Mouse (Mus musculus): Measurements from ENCODE around the gene Ccdc92b.

Ccdc92b gene

DNA sequence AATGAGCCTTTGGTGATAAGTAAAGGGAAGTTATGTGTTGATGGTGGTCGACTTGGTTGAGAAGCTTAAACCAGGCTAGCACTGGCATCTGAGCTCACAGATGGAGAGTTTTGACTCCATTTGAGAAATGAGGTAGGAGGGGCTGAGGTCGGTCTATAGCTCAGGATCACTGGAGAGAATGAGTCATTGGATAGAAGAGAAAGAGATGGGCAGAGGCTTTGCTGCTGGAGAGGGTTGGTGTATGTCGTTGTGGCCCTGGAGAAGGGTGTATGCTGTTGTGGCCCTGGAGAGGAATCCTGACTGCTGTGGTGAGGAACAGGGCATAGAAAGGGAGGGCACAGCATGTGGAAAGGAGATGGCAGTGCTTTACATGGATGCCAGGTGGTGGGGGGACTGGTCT lies 36.5 kb downstream of the Ccdc92b start:
- no peak for DNase-seq

DNA sequence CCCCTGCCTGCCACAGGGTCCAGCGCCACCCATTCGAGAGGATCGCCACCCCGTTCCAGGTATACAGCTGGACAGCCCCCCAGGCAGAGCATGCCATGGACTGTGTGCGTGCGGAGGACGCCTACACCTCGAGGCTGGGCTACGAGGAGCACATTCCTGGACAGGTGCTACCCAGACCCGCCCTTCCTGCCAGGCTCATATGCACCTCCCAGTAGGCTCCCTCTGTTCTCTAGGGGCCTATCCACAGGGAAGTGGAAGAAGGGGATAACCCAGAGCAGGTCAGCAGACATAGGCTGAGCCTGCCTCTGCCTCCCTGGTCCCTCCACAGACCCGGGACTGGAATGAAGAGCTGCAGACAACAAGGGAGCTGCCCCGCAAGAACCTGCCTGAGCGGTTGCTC lies 40.9 kb downstream of the Ccdc92b start:
- DNase-seq, result no peak

GRCm38 (mm10) chr11:74661641-74662040 lies 42.2 kb downstream of the Ccdc92b start:
- no peak for DNase-seq

DNA sequence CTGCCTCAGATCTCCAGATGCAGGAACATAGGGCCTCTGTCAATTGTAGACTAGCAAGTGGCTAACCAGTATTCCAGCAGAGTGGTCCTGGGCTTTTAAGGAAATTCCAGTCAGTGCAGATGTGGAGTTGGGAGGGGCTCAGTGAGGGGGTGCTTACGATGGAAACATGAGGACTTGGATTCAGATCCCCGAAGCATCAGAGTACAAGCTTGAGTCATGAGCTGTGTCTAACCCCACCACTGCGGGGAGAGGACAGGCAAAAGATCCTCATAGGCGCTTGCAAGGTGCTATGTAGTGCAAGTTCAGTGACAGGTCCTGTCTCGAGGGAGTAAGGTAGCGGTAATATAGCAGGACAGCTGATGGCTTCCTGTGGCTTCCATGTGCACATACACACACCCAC lies 42.8 kb downstream of the Ccdc92b start:
- DNase-seq, result no peak

DNA sequence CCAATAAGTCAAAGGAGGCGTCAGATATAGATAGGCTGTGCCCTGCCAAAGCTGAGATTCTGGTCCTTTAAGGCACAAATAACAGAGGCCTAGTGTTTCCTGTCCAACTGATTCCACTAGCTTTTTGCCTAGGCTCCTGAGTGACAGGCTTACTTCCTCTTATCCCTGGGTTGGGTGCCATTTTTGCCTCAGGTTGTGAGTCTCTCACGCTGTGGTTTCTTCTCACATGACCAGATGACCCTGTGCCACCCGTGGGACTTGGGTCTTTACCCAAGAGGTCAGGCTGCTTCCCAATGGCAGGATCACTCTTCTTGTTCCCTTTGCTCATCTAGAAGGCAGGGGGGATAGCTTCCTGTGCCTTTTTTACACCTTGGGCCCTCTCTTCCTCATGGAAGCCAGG lies 44.9 kb downstream of the Ccdc92b start:
- no peak for DNase-seq

DNA sequence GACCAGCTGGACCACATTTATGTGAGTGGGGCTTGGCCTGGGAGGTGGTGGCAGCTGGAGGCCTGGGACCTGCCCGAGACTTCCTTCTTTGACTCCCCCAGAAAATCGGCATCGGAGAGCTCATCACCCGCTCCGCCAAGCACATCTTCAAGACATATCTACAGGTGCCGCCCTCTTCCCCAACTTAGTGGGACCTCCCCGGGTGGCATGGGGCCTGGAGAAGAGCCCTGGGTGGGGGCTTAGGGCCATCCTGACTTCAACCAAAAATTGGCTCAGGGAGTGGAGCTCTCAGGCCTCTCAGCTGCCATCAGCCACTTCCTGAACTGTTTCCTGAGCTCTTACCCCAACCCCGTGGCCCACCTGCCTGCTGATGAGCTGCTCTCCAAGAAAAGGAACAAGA lies 45.5 kb downstream of the Ccdc92b start:
- DNase-seq, result no peak

DNA sequence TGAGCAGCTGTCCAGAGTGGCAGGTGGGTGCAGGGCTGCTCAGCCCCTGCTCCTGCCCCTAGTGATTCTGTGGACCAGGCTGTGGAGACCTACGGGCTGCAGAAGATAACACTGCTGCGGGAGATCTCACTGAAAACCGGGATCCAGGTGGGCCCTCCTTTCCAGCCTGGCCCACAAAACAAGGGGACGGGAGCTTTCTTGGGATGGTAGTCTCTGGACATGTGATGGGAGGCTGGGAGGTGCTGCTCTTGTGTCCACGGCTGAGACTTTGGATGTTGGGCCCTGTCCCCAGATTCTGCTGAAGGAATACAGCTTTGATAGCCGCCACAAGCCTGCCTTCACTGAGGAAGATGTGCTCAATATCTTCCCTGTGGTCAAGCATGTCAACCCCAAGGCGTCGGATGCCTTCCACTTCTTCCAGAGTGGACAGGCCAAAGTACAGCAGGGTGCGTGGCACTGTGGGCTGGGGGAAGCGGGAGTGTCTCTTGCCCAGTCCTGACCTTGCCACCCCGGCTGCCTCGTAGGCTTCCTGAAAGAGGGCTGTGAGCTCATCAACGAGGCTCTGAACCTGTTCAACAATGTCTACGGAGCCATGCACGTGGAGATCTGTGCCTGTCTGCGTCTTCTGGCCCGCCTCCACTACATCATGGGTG lies 46.4 kb downstream of the Ccdc92b start:
- no peak for DNase-seq

DNA sequence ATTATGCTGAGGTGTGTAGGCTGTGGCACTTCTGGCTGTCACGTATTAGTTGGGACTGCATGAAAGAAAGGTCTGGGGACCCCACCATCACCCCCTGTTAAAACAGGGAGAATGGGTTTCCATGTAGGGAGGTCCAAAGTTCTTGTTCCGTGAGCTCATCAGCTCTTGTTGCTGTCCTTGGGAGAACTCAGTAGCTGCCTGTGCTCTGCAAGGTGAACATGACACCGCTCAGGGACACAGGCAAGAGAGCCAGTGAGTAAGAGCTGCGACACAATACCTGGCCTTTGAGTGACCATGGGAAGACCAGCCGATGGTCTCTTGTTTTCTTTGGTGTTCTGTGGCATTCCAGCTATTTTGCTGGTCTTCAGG lies 46.9 kb downstream of the Ccdc92b start:
- DNase-seq, result no peak

DNA sequence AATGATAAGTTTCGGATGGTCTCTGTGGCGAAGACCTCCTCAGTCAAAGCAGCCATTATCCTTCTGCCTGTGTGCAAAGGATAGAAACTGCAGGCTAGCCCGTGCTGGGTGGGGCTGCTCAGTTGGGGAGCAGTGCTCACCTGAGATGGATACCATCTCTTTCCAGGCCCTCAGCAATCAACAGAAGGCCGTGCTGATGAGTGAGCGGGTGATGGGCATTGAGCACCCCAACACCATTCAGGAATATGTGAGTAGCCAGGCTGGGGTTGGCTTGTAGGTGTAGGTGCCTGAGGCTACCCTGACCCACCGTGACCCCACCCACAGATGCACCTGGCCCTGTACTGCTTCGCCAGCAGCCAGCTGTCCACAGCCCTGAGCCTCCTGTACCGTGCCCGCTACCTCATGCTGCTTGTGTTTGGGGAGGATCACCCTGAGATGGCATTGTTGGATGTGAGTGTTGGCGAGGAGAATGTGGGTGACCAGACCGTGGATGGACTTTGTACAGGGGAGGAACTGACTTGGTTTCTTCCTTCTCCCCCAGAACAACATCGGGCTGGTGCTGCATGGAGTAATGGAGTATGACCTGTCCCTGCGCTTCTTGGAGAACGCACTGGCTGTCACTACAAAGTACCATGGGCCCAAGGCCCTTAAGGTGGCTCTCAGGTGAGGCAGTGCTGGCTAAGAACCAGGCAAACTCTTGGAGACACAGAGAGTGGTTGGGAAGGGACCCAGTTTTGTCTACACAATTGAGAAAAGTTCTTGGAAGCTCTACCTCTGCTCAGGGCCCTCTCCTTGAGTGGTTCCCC lies 47.6 kb downstream of the Ccdc92b start:
- DNase-seq, result no peak

GRCm38 (mm10) chr11:74667582-74668010 lies 48.2 kb downstream of the Ccdc92b start:
- DNase-seq, result no peak

DNA sequence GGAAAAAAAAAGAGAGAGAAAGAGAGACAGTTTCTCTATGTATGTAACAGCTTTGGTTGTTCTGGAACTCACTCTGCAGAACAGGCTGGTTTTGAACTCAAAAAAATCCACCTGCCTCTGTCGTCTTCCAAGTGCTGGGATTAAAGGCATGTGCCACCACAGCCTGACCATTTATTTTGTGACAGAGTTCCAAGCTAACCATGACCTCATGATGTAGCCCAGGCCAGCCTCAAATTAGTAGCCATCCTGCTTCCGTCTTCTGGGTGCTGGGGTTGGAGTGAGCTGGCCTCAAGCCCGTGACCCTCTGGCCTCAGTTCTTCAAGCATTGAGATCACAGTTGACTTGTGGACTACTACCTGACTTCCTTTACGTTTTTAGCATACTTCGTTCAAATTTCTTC lies 49.1 kb downstream of the Ccdc92b start:
- DNase-seq, result no peak

DNA sequence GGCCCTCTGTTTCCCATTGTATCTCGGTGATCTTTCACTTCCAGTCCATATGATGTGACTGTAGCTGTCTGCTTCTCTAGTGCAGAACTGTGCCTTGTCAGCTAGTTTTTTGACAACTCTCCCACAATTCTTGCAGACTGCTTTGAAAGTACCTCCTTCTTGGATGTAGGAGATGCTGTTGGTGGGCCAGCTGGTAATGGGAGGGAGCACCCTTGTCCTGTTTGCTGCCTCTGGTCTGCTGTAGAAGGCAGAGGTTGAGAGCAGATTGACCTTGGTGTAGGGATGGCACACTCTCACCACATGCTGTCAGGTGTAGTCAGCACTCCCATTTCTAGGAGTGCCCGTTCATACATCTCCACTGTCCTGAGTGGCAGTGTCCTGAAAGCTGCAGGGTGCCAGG lies 49.6 kb downstream of the Ccdc92b start:
- DNase-seq, result no peak

DNA sequence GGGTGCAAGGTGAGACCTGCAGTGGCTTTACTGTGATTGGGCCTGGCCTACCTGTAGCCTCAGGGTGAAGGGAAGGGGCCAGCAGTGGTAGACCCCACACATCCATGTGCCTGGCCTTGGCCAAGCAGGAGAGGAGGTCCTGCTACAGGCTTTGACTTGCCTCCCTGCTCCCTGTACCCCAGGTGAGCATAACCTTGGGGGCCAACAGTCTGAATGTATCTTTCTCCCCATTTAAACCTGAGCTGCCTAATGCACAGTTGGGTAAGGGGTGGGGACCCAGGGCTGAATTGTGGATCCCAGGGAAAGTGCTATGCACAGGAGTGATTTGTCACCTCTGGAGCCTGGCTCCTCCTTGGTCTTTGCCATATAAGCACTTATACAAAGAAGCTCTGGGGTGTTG lies 50.7 kb downstream of the Ccdc92b start:
- no peak for DNase-seq

DNA sequence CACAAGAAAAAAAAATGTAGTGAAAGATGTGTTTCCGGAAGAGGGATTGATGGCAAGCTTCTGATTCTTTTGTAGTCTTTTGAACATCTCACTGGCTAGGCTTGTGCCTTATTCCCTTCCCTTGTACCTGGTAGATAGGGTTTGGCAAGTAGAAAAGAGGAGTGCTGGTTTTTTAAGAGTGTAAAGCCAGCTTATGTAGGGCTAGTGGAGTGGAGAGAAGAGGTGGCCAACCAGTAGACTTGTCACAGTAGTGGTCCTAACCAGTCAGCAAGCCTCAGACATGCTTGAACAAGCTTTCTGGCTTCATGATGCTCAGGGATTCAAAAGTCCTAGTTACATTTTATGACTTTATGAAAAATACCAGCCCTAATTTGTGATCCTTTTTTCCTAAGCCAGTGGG lies 51.6 kb downstream of the Ccdc92b start:
- DNase-seq, result no peak

GRCm38 (mm10) chr11:74671839-74672238 lies 52.4 kb downstream of the Ccdc92b start:
- DNase-seq, result no peak

GRCm38 (mm10) chr11:74672901-74673513 lies 53.6 kb downstream of the Ccdc92b start:
- DNase-seq, result no peak

GRCm38 (mm10) chr11:74673561-74673960 lies 54.2 kb downstream of the Ccdc92b start:
- no peak for DNase-seq

- DNase-seq, result no peak
These were observed 55.3 kb downstream of the Ccdc92b start for GRCm38 (mm10) chr11:74674713-74675112.

DNA sequence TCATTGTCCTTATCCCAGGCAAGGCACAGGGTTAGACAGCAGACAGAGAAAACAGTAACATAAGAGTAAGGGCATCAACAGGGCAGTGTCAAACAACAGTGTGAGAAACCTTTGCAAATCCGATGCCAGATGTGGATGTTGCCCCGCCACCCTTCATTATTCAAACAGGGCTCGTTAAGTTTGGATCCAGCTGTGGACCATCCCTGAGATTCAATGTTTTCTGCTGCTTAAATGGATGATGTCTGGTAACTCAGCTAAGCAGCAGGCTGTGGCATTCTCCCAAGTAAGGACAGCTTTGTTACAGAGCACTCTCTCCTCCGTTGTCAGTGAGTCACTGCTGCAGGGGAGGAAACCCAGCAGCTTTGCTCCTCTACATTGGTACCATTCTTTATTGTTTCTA lies 55.8 kb downstream of the Ccdc92b start:
- no peak for DNase-seq

All from cerebellum, adult 18-20 months (tissue).